Mouse (Mus musculus): ENCODE results near the gene Aagab.

Aagab gene

DNA sequence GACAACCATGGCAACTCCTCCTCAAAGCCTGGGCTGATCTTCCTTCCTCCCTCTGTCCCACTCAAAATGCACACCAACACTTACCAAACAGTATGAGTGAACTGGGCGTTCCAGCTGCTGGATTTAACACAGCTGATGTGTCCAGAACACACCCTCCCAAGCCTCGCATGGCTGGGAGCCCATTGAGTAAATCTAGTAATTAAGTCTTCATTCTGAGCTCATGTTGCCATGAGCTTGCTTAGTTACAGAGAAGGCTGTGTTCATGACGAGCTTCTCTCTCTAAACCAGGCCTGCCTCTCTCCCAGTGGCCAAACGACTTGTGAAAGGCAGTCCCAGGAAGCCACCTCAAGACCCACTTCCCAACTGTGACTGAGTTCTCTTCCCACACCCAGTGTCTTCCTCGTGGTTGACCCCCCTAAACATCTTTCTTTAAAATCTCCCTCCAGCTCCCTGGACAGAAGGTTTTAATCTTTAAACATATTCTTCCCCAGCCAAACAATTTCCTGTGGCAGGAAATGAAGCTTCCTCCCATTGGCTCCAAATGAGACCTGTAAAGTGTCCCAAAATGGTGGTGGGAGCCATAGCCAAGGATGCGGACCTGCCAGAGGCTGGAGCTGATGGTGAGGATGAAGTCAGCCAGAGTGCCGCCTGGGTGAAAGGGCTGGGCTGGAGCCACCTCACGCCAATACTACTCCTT, 70.5 kb downstream of the Aagab start:
- no peak for DNase-seq (ENCODE audit: extremely low spot score, low spot score)

DNA sequence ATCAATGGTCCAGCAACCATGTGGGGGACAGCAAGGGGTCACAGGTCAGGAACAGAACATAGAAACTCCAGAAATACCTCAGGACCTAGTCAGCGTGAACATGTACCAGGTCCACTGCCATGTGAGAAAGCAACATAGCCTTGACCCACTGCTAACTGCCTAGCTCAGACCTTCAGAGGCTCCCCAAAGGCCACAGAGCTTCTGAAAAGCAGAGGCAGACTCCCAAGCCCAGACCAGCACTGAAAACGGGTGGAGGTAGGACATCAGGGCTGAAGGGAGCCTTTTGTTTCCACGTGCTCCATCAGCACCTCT, 71.0 kb downstream of the Aagab start:
- no peak for DNase-seq (ENCODE audit: extremely low spot score, low spot score)

DNA sequence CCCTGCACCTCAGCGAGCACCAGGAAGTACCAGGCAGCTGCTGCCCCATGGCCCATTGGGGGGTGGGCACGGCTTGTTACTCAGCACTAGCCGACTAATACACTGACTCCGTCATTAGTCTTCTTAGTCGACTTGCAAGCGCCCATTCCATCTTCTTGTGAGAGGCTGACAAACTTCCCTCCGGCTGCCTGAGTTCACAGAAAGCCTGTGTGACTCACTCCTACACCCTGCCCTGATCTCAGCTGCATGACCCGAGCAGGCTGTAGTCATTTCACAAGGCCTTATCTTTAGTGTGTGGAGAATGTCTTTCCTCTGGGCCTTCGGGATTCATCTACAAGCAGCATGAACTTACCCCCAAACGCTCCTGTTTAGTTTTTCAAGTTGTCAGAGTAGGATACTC, 72.2 kb downstream of the Aagab start:
- DNase-seq (ENCODE audit: extremely low spot score, low spot score), result no peak

DNA sequence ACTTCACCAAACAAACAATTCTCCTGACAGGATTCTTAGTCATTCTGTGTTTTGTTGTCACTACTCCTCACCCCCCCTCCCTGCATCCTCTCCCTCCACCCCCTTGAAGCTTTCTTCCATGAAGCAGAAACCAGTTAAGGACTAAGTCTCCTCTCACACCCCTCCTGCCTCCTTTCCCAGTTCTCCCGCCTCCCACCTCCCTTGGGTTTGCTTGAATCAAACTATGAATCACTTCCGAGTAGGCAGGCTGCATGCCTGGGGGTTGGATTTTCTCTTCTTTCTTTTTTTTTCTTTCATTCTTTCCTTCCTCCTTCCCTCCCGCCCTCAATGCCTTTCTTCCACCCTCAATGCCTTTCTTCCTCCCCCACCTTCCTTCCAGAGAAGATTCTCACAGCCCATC, 75.2 kb downstream of the Aagab start:
- no peak for DNase-seq (ENCODE audit: extremely low spot score, low spot score)

DNA sequence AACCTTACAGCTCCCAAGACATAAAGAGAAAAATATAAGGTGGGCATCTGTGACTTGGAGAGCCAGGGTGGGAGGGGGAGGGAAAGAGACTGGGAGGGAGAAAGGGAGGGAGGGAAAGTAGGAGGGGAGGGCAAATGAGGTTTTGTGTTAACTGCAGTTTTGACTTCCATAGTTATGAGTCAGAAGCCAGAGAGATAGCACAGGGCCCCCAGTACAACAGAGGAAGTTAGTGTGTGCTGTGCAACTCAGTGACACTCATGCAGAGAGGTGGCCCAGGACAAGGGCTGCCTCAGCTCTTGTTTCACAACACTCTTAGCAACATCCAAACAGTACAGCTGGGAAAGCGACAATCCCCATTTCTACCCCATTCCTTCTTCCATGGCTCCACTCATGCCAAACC, 75.6 kb downstream of the Aagab start:
- DNase-seq (ENCODE audit: extremely low spot score, low spot score), result no peak

DNA sequence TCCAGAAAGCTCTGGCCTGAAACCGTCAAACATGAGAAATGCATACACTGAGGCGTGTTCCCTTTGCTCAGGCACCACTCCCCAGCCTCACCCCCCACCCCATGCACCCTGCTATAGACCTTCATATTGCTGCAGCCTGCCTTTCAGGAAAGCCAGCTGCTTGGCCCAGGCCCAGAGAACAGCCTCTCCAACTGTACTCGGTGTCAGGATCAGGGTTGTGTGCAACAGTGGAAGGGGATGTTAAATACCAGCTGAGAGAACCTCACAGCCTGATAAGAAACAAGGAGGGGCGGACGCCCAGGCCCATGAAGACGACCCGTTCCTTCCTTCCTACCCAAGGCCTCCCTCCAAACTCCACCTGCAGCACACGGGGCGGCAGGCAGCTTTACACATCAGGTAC, 79.8 kb downstream of the Aagab start:
- no peak for DNase-seq (ENCODE audit: extremely low spot score, low spot score)

DNA sequence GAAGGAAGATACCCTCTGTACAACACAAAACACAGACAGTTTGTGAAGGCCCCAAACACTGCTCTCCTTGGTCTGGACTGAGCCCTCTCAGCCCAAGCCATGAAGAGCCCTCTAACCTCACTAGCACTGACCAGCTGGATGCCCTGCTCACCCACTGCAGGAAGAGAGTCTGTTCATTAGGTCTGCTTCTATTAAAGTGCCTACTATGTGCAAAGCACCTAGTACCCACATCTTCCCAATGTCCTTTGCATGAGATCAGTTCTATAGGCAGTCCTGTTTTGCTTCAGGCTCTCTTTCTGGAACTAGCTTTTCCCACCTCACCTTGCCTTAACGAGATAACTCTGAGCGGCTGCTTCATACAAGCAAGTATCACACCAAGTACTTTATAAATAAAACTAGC, 80.5 kb downstream of the Aagab start:
- no peak for DNase-seq (ENCODE audit: extremely low spot score, low spot score)

DNA sequence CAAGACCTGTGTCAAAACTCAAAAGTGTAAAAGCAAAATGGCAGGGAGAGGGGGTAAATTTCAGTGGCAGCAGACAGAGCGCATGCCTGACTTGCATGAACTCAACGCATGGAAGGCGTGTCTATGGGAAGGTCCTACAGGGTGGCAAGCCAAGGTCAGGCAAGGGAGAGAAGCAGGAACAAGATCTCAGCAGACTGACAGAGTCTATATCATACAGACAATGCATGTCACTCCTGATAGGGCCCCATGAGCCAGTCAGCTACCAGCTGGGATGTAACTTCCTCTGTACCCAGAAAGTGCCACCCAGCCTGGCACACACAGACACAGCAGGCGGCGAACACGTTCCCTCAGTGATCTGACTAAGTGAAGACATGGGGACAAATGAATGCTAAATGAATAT, 81.8 kb downstream of the Aagab start:
- no peak for DNase-seq (ENCODE audit: extremely low spot score, low spot score)

DNA sequence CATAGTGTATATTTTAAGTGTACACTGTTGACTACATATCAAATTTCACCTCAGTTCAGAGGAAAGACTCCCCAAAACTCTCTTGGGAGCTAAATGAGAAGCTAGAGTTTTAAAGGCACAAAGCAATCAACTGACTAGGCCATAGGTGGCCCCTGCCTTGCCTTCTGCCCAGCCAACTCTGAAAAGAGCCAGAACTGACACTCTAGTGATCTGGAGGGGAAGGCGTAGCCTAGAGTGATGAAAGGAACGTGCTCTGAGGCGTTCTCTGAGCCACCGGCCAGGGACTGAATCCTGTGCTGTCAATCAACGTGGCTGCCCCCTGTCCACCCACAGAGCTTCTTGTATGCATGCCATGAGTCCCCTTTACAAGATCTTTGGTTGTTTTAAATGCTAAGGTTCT, 82.9 kb downstream of the Aagab start:
- no peak for DNase-seq (ENCODE audit: extremely low spot score, low spot score)

DNA sequence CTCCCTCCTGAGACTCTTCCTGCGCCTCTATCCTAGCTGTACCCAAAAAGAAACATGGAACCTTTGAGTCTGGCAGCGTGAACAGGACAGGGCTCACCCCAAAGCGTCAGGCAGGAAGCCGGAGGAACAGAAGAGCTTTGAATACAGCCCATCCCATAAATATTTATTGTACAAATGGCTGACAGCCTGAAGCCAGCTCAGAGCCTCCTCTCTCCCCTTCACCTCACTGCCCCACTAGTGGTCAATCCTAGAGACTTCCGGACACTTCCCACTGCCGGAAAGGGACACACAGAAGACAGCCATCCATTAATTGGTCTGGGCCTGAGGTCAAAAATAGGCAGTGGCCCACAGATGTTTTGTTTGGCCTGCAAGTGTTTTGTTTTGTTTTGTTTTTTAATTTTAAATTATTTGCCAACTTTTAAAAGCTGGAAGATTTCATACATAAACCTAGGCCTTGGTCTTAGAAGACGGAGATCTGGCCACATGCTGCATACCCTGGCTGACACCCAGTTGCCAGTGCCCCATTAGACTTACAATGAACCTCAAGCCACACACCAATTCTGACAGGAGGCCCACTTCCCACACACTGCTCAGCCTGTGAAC, 85.1 kb downstream of the Aagab start:
- no peak for DNase-seq (ENCODE audit: extremely low spot score, low spot score)

DNA sequence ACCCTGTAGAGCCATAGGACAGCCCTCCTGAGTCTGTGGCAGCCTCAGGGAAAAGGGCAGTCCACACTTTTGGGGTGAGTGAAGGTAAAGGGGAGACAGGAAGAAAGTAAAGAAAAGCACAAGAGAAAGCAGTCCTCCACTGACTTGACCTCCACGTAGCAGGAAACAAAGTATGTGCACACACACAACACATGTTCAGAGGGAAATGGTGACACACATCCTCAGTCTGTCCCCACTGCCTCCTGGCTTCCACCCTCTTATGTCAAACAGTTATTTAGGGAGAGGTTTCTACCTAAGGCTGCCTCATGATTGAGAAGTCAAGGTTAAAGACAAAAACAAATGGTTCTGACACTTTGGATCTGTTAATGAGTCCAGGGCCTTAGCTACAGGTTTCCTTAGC, 88.1 kb downstream of the Aagab start:
- DNase-seq (ENCODE audit: extremely low spot score, low spot score), result no peak

DNA sequence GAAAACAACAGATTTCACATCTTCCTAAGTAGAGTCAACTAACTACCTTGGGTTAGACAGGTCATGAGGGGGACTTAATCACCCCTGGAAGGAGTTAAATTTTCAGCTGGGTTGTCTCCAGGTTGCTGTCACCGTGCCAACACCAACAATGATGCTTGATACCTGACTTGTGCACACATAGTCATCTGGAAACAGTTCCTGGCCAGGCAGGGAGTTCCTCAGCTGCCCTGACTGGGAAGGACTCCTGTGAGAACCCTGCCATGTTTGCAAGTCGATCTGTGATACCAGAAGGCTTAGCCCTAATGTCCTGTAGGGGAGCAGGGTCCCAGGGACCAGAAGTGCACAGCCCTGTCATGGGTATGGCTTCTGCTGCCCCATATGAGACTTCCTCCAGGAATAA, 89.5 kb downstream of the Aagab start:
- DNase-seq (ENCODE audit: extremely low spot score, low spot score), result no peak

All from neural tube, embryonic 10.5 days (tissue).